9 mouse cellular contexts compared by ENCODE assay signal in genomic region chr1:39901851-39902703, GRCm38 (mm10). TPM values are rescaled to one million over a fixed set of nuclear protein-coding genes. Genes with fewer than 3 reads are reported as not detected.
DNase-seq lines count a peak whose midpoint lies in the region; ATAC-seq lines count a peak whose summit lies in the region.
"Had no signal": no experiment of that assay in that cellular context is flagged by ENCODE, and none has a peak within 500 bp of the region (broad histone marks: within the 10 kb centered on the region; RNA-seq: fewer than 3 reads in every experiment).

No protein-coding gene starts in this region.

- H3K36me3 ChIP-seq in embryonic facial prominence, embryonic 10.5 days (replicated peaks): peaks cover 44% of the 10 kb centered on the region
- H3K36me3 ChIP-seq in heart, embryonic 16.5 days (ENCODE audit: control insufficient read depth, insufficient read depth): no peaks in the 10 kb centered on the region
- no peaks in the 10 kb centered on the region for H3K36me3 ChIP-seq in midbrain, embryonic 11.5 days (ENCODE audit: control insufficient read depth, insufficient read depth, low read length)
- no peaks in the 10 kb centered on the region for H3K36me3 ChIP-seq in stomach, embryonic 16.5 days (ENCODE audit: control insufficient read depth, insufficient read depth, low read length)
- H3K36me3 ChIP-seq: G1E had no signal

- intact Hi-C loops in left cerebral cortex, postnatal 14 days (cut with DNase I): loop anchor here (5.0 kb wide), 2 partner anchors 80 to 140 kb away; no protein-coding TSS in a partner anchor

- WGBS in embryonic facial prominence, embryonic 10.5 days: under 1% methylated on average over 26 of the region's 26 CpGs
- WGBS in heart, embryonic 16.5 days: under 1% methylated on average over 26 of the region's 26 CpGs
- WGBS in midbrain, embryonic 11.5 days: under 1% methylated on average over 26 of the region's 26 CpGs
- WGBS in stomach, embryonic 16.5 days: 2% methylated on average over 26 of the region's 26 CpGs

- peaks cover 62% of the 10 kb centered on the region for H3K4me1 ChIP-seq in embryonic facial prominence, embryonic 10.5 days
- H3K4me1 ChIP-seq in heart, embryonic 16.5 days (ENCODE audit: control insufficient read depth, insufficient read depth, low read length): peaks cover 37% of the 10 kb centered on the region
- peaks cover 30% of the 10 kb centered on the region for H3K4me1 ChIP-seq in midbrain, embryonic 11.5 days (ENCODE audit: control insufficient read depth, insufficient read depth, low read length)
- H3K4me1 ChIP-seq in stomach, embryonic 16.5 days (ENCODE audit: control insufficient read depth, insufficient read depth, low read length): peaks cover 47% of the 10 kb centered on the region

- peak overlapping the region; percentile 70 for H3K4me2 ChIP-seq in heart, embryonic 16.5 days (ENCODE audit: low read depth, low read length)
- peak overlapping the region; percentile 91 for H3K4me2 ChIP-seq in midbrain, embryonic 11.5 days
- H3K4me2 ChIP-seq in stomach, embryonic 16.5 days (ENCODE audit: low read depth, low read length): peak overlapping the region; percentile 77

- no peaks in the 10 kb centered on the region for H3K9me3 ChIP-seq in embryonic facial prominence, embryonic 10.5 days
- no peaks in the 10 kb centered on the region for H3K9me3 ChIP-seq in heart, embryonic 16.5 days (replicated peaks; ENCODE audit: control insufficient read depth, low read length)
- no peaks in the 10 kb centered on the region for H3K9me3 ChIP-seq in midbrain, embryonic 11.5 days (ENCODE audit: control insufficient read depth, low read length)
- H3K9me3 ChIP-seq in stomach, embryonic 16.5 days (replicated peaks; ENCODE audit: control insufficient read depth, low read length): no peaks in the 10 kb centered on the region

- H3K9ac ChIP-seq in heart, embryonic 16.5 days (ENCODE audit: low read length): peak overlapping the region; percentile 93
- H3K9ac ChIP-seq in midbrain, embryonic 11.5 days (ENCODE audit: low read length): peak overlapping the region; percentile 100
- peak overlapping the region; percentile 100 for H3K9ac ChIP-seq in stomach, embryonic 16.5 days (ENCODE audit: low read length)

- peaks cover 14% of the 10 kb centered on the region for H3K27me3 ChIP-seq in embryonic facial prominence, embryonic 10.5 days (replicated peaks; ENCODE audit: low read depth, poor library complexity, severe bottlenecking)
- no peaks in the 10 kb centered on the region for H3K27me3 ChIP-seq in heart, embryonic 16.5 days (ENCODE audit: control insufficient read depth, insufficient read depth, low read length)
- H3K27me3 ChIP-seq in midbrain, embryonic 11.5 days (ENCODE audit: control insufficient read depth, insufficient read depth, low read length): no peaks in the 10 kb centered on the region
- no peaks in the 10 kb centered on the region for H3K27me3 ChIP-seq in stomach, embryonic 16.5 days (ENCODE audit: control insufficient read depth, insufficient read depth, low read length)

- peak overlapping the region; percentile 100 for H3K27ac ChIP-seq in embryonic facial prominence, embryonic 10.5 days (replicated peaks)
- peak overlapping the region; percentile 95 for H3K27ac ChIP-seq in heart, embryonic 16.5 days (ENCODE audit: low read length)
- peak overlapping the region; percentile 98 for H3K27ac ChIP-seq in midbrain, embryonic 11.5 days (ENCODE audit: low read depth, low read length)
- H3K27ac ChIP-seq in stomach, embryonic 16.5 days (ENCODE audit: low read length): peak overlapping the region; percentile 98

- ATAC-seq in cerebellum, adult (ENCODE audit: insufficient number of reproducible peaks, low FRiP score, low TSS enrichment): no peak; the same call in 1 of the 2 replicates
- no peak for ATAC-seq in heart, embryonic 16.5 days (replicated peaks; ENCODE audit: extremely low read depth, insufficient read depth, low FRiP score)
- ATAC-seq in midbrain, embryonic 11.5 days (ENCODE audit: low FRiP score): no peak
- ATAC-seq in stomach, embryonic 16.5 days (ENCODE audit: insufficient read depth, low FRiP score): no peak

- peak; percentile 32 for DNase-seq in cerebellum, adult 11 months
- peak; percentile 33 for DNase-seq in ZHBTc4 (ENCODE audit: low read depth, low spot score)
- DNase-seq in embryonic facial prominence, embryonic 10.5 days (ENCODE audit: low spot score): peak; percentile 53
- DNase-seq in left cerebral cortex, postnatal 14 days (ENCODE audit: low spot score in 2 of 2): peak; percentile 38 to 60
- DNase-seq in midbrain, embryonic 11.5 days (ENCODE audit: low spot score, missing footprints): peak; percentile 96

- peak overlapping the region; percentile 97 for H3K4me3 ChIP-seq in embryonic facial prominence, embryonic 10.5 days
- H3K4me3 ChIP-seq in heart, embryonic 16.5 days (ENCODE audit: low read length): peak overlapping the region; percentile 75
- peak overlapping the region; percentile 97 for H3K4me3 ChIP-seq in midbrain, embryonic 11.5 days (ENCODE audit: low read depth, low read length)
- H3K4me3 ChIP-seq in stomach, embryonic 16.5 days (replicated peaks; ENCODE audit: low read length): peak overlapping the region; percentile 97

RNA-seq across cellular contexts. Expression of gene Map4k4, which starts 1.4 kb away (rescaled TPM):
- 37.6 and 41.4 TPM in 2 replicates for polyA plus RNA-seq in embryonic facial prominence, embryonic 10.5 days (2016; fragmentation: Nextera tagmentation; extraction: Ambion mirVana)
- 14.7 and 23.8 TPM in 2 replicates for polyA plus RNA-seq in heart, embryonic 16.5 days (2015; fragmentation: Nextera tagmentation; extraction: Ambion mirVana)
- total RNA-seq in left cerebral cortex, postnatal 14 days (2021): 100 to 1,000 TPM; 145 to 157 TPM
- 30.7 and 33.7 TPM in 2 replicates for polyA plus RNA-seq in midbrain, embryonic 11.5 days (2014; fragmentation: Nextera tagmentation; extraction: Ambion mirVana)
- 15.3 and 16.2 TPM in 2 replicates for polyA plus RNA-seq in stomach, embryonic 16.5 days (2015; fragmentation: Nextera tagmentation; extraction: Ambion mirVana)

Comparison
In these comparisons a context has a peak if more than half of its experiments do, and no peak if none do; other contexts are left out.
1. DNase-seq: peak in every context shown above with its lines; median percentile 96 in midbrain, embryonic 11.5 days; 53 in embryonic facial prominence, embryonic 10.5 days; 49 in left cerebral cortex, postnatal 14 days; 33 in ZHBTc4; 32 in cerebellum, adult 11 months.